Mouse (Mus musculus) gastrocnemius, postnatal 36 days (tissue): ENCODE data around the gene Pygb. TPM values are rescaled to one million over a fixed set of nuclear protein-coding genes. Genes with fewer than 3 reads are reported as not detected.

Experiments used
- DNase-seq, 2 experiments: peaks; one replicate each; pipeline ENCODE4 v3.0.0; 2022
- intact Hi-C: fragments of 180-260 bp; cut with DNase I; formaldehyde crosslinking; loops from one replicate; pipeline ENCODE4 v1.15.1; 2025
- total RNA-seq, 2 experiments: library from RNA; stranded (reverse); gene quantifications; 2 replicates each; pipeline ENCODE4 v1.2.3; 2021

The Pygb gene
- total RNA-seq, 2 experiments from 2014 or later = 4.2 to 4.6 TPM

DNA sequence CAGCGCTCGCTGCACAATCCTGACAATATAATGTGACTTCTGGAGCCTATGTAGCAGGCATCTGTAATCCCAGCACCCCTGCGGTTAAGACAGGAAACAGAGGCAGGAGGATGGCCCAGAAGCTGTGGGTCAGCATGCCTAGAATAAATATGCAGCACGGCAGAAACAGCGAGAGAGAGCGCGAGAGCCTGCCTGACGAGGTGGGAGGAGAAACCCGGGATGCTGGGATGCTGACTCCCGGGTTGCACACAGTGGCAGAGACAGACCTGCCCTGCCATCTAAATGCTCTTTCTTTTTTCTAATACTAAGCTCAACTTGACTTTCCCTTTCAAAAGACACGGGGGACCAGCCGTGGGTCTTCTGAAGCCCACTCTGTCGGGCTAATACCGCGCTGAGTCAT lies 50.4 kb downstream of the Pygb start:
- intact Hi-C loops = no loop called here

DNA sequence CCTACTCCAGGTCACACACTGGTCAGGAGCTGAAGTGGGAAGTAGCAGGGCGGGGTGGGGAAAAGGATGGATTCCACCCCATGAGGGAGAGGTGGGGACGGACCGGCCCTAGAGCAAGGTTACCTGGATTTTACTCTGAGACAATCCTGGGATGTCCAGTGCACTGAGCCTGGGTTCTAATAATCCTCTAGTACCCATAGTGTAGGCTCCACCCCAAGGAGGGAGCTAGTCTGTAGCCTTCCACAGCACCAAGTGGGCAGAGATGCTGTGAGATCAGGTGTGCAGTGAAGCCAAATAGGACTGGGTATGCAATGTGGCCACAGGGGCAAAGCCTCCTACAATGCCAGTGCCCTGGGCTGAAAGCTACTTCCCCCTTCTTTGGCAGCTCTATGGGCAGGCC lies 51.2 kb downstream of the Pygb start:
- intact Hi-C loops = no loop called here
- DNase-seq = no peak

More for the DNA sequence above, 50.4 kb downstream of the Pygb start:
- DNase-seq = no peak

DNA sequence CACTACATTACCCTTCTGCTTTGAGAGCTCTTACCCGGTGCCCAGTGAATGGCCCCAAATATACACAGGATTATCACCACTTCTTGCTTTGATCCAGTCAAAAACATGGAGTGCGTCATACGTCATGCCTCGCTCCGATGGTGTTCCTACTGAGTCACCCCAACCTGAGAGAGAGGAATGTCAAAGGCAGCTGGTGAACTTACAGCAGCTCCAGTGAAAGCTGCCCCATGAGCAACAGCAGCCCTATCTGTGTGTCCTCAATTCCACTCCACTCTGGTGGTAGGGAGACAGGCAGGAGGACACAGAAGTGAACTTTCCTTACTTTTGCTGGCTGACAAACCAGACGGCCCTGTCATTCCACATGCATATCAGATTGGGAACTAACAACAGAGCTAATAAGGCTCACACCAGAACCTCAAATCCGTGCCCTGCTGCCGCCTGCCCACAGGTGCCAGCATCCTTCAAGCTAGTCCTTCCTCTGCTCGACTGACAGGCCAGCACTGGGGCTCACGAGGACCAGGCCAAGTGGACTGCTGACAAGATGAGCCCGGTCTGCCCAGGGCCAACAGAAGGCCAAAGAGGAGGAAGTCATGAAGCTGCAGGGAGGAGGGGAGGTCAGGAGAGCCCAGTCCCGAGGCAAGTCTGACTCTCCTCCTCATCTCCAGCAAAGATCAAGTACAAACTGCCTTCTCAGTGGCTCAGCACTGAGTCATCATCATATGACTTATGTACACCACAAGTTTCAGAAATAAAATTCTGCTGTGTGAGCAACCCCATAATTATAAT lies 53.3 kb downstream of the Pygb start:
- DNase-seq = no peak
- intact Hi-C loops = no loop called here

DNA sequence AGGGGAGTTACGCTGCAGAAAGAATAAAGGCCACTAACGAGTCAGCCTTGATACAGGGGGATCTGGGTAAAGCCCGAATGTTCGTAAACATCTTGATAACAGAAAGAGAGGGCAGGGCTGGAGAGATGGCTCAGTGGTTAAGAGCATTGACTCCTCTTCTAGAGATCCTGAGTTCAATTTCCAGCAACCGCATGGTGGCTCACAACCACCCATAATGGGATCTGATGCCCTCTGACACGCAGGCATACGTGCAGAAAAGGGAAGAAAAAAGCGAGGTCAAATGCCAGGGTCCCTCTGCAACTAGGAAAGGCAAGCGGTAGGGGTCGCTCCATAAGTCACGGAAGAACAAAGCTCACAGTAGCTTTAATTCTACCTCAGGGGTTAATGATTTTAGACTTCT lies 54.6 kb downstream of the Pygb start:
- DNase-seq = no peak
- intact Hi-C loops = no loop called here

DNA sequence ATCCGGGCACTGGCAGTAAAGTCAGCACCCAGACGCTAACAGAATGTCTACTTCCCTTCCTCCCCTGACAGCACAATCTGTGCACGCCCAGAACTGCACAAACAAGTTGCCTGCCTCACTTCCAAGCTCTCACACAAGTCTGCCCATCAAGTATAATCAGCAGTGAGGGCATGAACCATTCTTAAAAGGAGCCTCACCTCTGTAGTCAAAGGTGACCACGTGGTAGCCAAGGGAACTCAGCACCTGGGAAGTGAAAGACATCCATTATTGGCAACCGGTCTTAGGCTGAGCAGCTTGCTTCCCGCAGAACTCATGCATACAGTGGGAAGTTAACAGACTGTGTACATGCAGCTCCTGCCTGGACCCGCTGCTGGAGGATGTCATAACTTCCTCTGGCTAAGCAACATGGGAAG lies 55.5 kb downstream of the Pygb start:
- intact Hi-C loops = no loop called here
- DNase-seq = no peak

DNA sequence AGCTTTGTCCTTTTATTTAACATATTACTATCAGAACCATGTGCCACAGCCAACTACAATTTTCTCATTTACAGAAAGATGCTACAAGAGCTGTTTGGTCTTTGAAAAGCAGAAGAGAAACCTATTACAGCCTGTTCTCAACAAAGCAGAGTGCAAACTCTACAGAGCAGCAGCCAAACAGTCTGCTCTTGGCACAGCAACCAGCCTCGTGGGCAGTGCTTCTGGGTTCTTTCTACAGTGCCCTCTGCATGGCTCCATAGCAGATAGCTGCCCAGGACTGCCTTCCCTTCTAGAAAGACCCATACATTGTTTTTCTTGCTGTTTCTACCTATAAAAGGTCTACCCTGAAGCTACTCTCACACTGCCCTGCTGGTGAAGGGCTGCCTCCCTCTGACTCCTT lies 58.3 kb downstream of the Pygb start:
- intact Hi-C loops = no loop called here
- no peak for DNase-seq

DNA sequence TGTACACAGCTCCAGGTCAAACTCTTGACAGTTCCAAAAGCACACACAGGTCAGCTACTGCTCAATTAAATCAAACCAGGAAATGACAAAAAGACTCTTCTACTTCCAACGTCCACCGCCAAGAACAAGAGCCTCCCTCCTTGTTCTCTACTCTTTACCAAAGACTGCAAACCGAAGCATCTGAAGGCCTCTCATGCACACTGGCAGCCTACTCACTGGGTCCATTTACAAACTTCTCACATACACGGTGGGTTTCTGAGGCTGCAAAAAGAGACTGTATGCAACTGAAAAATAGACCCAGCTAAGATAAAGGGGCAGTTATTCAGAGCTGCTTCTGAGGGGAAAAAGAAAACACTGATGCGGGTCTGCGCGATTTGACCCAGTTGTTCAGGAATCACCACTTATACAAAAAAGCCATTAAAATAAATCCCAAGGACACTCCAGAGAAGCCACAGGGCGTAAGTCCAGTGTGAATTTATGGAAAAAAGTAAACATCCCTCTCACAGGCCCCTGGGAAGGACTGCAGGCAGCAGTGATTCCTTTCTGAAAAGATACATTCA lies 61.0 kb downstream of the Pygb start:
- no peak for DNase-seq
- intact Hi-C loops = no loop called here

DNA sequence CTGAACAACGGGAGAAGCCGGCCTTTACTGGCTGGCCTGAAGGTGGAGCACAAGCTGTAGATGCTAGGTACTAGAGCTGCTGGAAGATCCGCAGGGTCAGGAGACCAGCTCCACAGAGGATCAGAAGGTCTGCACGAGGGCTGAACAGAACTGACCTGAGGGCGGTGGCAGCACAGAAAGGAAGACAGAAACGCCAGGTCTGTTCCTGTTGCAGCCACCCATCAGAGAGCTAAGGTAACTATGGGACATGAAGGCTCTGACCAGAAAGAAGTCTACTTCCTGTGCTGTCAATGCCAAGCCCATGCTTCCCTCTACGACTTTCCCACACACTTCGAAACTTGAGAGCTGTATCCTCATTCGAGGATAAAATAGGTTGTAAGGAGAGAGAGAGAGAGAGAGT lies 64.7 kb downstream of the Pygb start:
- intact Hi-C loops = no loop called here
- no peak for DNase-seq

DNA sequence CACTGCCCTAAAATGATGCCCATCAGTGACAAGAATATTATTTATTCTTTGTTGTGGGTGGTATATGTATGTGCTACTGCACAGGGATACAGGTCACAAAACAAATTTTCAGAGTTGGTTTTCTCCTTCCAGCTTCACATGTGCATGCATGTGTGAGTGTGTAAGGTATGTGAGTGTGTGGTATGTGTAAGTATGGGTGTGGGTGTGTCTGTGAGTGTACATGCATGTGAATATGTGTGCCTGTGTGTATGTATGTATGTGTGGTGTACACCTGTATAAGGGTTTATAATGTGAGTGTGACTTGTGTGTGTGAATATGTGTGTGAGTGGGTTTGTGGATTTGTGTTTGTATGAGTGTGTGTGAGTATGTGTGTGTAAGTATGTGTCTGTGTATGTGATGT lies 68.7 kb downstream of the Pygb start:
- DNase-seq = no peak
- intact Hi-C loops = no loop called here

DNA sequence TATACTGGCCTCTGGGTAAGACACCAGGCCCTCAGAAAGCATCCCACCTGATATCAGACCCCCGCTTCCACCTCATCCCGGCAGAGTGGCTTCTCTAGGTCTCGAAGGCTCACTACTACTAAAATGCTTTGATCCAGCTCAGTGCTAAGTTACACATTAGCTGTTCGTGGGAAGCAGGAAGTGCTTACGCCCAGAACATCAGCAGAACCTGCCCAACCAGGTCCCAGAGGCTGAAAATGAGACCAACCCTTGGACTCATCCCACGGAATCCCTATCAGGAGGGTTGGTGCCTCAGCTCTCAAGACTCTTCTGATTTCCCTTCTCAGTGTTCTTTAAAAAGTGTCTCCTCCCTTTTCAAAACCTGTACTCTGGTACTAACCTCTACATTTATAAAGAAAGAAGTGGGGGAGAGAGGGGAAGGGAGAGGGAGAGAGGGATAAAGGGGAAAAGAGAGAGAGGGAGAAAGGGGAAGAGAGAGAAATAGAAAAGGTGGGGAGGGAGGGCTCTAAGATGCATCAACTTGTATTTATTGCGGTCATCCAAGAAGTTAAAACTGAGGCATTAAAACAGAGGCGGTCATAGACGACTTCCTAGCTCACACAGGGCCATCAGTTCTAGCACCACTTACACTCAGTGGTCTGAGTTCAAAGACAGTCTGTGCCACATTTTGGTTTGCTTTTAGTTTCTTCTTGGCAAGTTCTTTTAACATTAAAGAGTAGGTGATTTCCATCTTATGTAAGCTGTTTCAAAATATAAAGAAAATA lies 72.4 kb downstream of the Pygb start:
- intact Hi-C loops = no loop called here
- DNase-seq = no peak

DNA sequence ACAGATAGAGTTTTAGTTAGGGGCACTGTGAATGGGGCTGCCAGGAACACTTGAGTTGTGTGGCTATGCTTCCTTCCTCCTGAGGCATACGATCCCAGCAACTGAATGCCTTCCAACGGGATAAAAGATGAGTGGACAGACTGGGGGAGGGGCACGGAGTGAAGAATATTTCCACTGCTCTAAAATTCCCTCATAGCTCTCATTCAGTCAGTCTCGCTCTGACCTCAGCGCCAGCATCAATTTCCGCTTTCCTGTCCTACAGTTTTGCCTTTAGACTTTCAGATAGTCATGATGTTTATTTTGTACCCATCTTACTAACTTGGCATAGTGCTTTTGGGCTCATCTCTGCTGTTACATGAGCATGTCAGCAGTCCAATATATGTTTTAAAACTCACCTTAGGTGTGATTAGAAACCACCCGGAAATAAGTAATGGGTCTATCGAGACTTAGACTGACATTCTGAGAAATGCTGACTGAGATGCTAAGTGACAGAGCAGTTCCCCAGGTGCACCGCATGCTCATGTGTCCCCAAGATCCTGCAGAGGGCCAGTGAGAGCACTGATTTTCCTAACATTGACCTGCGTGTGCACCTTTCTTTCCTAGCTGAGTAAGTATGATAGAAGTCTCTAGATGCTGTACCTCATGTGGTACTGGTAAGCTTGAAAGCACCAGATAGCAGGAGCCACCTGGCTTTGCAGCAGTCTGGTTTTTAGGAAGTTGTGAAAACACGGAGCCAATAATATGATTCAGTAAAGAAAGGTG lies 73.4 kb downstream of the Pygb start:
- intact Hi-C loops = no loop called here
- DNase-seq = no peak

DNA sequence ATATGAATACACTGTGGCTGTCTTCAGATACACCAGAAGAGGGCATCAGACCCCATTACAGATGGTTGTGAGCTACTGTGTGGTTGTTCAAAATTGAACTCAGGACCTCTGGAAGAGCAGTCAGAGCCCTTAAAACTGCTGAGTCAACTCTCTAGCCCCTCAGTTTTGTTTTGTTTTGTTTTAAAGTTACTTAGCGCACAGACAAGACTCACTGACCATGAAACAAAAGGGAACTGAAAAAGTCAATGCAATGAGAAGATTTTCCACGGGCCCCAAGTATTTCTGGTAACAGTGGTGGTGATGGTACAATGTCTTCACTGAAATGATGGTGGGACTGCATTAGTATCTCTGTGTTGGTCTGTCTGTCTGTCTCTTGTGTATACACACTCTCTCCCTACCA lies 74.6 kb downstream of the Pygb start:
- intact Hi-C loops = no loop called here
- no peak for DNase-seq

DNA sequence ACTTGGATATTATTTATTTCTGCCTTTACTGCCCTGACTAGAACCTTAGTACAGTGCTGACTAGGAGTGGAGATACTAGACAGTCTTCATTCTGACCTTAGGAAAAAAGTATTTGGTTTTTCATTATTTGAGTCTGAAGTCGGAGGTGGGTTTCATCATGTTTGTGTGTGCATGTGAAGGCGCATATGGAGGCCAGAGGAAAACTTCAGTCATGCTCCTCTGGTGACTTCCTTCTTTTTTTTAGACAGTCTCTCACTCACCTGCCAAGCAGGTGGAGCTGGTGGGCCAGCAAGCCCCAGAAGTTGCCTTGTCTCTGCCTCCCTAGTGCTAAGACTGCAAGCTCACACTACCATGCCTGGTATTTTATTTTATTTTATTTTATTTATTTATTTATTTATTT lies 80.5 kb downstream of the Pygb start:
- intact Hi-C loops = no loop called here
- no peak for DNase-seq

DNA sequence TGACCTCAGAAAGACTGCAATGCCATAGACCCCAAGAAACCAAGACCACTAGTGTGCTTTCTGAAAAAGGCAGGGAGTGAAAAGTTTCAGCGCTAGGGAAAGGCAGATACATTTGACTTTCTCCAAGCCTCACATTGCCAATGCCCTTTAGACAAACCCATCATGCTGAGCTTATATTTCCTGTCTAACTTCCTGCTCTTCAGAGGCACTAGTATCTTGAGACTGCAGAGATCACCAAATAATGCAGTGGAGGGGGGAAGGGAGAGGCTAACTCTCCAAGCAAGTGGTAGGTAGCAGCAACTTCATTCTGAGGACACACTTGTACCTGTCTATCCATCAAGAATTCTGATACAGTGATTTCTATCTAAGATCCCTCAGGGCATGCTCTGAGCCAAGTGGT lies 82.9 kb downstream of the Pygb start:
- no peak for DNase-seq
- intact Hi-C loops = no loop called here

DNA sequence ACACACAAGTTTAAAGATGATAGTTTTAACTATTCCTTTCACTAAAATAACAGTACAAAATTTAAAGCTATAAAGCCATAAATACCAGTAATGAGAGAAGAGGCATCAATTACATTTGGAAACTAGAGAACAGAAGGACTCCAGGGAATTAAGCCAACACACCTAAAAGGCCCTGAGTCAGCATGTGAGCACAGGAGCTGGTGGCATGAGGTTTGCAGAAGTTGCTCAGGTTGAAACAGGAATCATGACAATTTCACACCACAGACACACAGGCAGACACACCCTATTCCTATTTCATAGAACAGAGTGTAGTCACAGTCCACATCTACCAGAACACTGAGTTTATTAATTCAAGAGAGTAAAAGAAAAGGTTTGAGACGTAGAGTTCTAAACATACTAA lies 88.0 kb downstream of the Pygb start:
- intact Hi-C loops = no loop called here
- DNase-seq = no peak

DNA sequence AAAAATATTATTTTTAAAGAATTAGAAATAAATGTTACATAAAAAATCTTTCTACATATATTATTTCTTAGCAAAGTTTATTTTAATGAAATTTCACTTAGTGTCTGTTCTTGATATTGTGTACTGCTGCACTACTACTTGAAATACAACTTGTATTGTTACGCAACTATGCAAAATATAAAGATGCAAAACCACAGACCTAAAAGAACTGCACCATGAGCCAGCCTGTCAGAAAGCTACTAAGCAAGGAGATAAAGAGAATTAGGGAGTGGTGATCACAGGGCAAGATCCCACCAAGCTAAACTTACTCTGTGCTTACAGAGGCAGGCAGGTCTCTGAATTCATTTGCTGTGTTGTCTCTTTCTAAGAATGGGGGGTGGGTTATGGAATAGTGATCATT lies 88.7 kb downstream of the Pygb start:
- intact Hi-C loops = no loop called here
- DNase-seq = no peak

DNA sequence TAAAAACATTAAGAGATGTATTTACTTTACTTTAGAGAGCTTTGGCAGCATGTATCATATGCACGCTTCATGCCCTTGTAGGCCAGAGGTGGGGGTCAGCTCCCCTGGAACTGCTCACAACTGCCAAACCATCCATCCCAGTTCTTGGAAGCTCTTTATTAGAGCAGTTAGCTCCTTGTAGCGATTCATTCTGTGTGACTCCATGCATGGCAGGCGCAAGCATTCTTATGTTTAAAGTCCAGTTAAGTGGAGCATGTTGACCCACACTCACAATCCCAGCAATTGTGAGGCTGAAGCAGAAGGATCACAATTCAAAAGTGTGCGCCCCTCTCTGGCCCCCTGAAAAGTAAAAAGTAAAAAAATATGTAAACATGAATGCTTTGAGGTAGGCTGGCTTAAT lies 91.0 kb downstream of the Pygb start:
- intact Hi-C loops = no loop called here
- no peak for DNase-seq
